Mouse (Mus musculus) heart, adult 11 months (tissue): ENCODE results near the gene Slc25a44.
"Not testable (repeated sequence)": the region's sequence is repeated elsewhere in the genome, so short reads cannot be mapped to it uniquely, and the experiment has no call there.

Experiments used
- DNase-seq: peaks from one replicate; pipeline ENCODE4 v3.0.0; 2022

Gene Slc25a44

GRCm38 (mm10) chr3:88410645-88411031 is 14.3 kb downstream of the Slc25a44 start:
- peak; percentile 93 for DNase-seq

GRCm38 (mm10) chr3:88409741-88410644 is 14.9 kb downstream of the Slc25a44 start, which contains the start of gene Pmf1:
Pmf1 (minus strand) TSS chr3:88410331.
- peak; percentile 100 for DNase-seq

DNA sequence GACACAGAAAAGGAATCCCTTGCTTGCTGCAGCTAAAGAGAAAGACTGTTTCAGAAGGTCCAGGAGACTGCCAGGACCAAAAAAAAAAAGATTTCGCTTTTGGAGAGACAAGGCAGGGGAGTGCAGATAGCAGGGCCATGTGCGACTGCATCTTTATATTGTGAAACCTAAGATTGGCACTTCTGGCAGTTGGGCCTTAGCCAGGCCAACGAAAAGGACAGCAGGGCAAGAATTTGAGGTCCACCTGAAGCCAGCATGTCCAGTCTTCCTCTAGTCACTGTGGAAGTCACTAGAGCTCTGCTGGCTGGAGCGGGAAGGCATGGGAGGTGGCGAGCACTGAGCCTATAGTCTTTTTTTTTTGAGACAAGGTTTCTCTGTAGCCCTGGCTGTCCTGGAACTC is 16.0 kb downstream of the Slc25a44 start:
- peak; percentile 91 for DNase-seq

- DNase-seq = peak; percentile 90
These were observed 17.4 kb downstream of the Slc25a44 start for GRCm38 (mm10) chr3:88407529-88407928.

DNA sequence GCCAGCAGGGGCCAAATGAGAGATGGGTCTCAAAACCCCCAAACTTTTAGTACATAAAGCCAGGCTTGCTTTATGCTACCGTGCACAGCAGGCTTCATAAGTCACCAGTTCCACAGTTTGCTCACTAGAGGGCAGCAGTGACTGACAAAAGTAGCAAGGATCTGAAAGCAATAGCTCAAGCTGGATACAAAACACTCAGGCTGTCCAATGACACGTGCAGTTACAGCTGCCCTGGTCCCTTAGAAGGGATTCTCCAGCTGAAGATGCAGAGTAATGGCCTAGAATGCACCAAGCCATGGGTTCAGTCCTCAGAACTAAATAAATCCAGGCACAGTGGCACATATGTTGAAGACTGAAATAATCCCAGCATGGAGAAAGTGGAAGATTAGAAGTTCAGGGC is 17.8 kb downstream of the Slc25a44 start:
- DNase-seq = peak; percentile 95

GRCm38 (mm10) chr3:88403522-88404230 is 21.3 kb downstream of the Slc25a44 start:
- DNase-seq = peak; percentile 64

- DNase-seq = peak; percentile 2
These were observed 26.3 kb downstream of the Slc25a44 start for GRCm38 (mm10) chr3:88398666-88399065.

DNA sequence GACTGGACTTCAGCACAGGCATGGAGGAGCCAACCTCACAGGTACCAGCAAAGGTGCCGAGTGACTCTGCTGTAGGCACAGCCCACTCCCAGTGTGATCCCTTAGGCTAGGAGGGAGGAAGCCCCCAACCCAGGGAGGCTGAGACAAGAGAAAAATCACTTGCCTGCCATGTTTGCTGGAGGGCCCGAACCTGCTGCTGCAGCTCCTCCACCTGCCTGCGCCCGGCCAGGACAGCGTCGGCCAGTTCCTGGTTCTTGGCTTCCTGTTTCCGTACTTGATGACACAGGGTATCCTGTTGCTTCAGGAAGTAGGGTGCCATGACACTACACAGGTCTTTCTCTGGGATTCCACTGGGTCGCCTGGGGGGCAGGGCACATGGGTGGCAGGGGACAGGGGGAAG is 29.2 kb downstream of the Slc25a44 start:
- DNase-seq = no peak

DNA sequence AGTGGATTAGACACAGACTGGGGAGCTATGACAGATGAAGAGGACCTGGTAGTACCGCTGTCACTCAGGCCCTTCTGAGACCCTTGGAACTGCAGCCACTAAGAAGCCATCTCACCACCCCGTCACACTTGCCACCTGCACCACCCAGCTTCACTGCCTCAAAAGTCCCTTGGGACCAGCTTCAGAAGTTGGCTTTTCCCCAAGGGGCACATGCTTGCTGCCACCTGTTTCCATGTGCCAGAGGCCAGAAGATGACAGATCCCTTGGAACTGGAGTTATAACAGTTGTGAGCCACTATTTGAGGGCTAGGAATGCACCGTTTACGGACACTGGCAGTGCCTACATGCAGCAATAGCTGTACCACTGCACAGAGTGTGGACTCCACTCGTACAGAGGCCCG is 29.7 kb downstream of the Slc25a44 start:
- peak; percentile 86 for DNase-seq

GRCm38 (mm10) chr3:88393776-88394375 is 31.1 kb downstream of the Slc25a44 start:
- no peak for DNase-seq

DNA sequence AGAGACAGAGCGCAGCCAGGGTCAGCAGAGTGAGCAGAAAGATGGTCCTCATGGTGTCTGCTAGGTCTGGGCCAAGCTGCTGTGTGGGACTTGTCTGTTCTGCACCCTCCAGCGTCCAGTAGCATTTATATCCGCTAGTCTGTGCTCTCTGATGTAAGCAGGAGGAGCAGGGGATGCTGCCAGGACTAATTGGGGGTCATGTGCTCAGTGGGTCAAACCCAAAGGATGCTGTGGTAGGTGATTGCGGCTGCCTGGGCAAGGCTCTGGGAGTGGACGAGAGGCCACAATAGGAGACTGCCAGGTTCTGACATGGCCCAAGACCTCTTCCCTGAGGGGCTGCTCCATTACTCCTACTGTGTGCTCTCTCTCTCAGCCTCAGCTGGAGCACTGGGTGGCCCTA is 40.6 kb downstream of the Slc25a44 start, which contains the start of gene Bglap:
Gene Bglap (minus strand): TSS at position 101 of the 400 bp plus-strand sequence.
- DNase-seq = no peak

GRCm38 (mm10) chr3:88382383-88382782 is 42.6 kb downstream of the Slc25a44 start:
- DNase-seq = not testable (repeated sequence)

GRCm38 (mm10) chr3:88381389-88382315 is 43.3 kb downstream of the Slc25a44 start:
- DNase-seq = not testable (repeated sequence)

GRCm38 (mm10) chr3:88378599-88378998 is 46.3 kb downstream of the Slc25a44 start, which contains the start of gene Bglap2:
Bglap2 (minus strand) TSS chr3:88378699.
- not testable (repeated sequence) for DNase-seq

DNA sequence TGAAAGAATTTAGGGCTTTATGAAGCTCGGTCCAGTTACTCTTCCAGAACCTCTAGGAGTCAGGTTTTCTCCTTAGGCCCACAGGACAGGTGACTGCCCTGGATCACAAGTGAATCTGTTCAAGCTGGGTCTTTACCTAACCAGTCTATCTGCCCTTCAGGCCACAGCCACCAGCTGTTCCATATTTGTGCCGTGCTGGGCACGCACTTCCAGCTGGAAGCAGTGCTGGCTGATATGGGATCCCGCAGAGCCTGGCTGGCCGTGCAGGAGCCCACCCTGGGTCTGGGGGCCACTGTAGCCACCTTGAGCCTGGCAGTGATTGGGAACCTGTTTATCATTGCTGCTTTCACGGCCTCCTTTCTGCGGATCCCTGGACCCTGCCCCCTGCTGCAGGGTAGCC is 48.3 kb downstream of the Slc25a44 start:
- not testable (repeated sequence) for DNase-seq

- DNase-seq = not testable (repeated sequence)
These were observed 49.0 kb downstream of the Slc25a44 start for GRCm38 (mm10) chr3:88375750-88376626.

DNA sequence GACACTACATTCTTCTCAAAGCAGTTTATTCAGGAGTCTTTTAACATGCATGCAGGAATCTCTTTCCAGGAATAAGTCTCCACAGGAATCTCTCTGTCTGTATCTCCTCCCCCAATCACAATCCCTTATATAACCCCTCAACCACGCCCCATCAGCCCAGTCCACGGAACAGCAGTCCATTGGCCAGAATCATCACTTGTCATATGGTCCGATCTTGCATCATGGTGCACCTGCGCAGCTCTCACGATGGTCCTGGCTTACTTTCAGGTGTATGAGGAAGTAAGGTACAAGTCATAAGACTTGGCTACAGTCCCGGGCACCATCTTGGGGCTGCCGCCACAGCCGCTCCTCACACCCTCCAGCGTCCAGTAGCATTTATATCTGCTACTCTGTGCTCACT is 52.3 kb downstream of the Slc25a44 start, which contains the start of gene Bglap3:
Gene Bglap3 (minus strand): TSS at position 101 of the 400 bp plus-strand sequence.
- DNase-seq = not testable (repeated sequence)

DNA sequence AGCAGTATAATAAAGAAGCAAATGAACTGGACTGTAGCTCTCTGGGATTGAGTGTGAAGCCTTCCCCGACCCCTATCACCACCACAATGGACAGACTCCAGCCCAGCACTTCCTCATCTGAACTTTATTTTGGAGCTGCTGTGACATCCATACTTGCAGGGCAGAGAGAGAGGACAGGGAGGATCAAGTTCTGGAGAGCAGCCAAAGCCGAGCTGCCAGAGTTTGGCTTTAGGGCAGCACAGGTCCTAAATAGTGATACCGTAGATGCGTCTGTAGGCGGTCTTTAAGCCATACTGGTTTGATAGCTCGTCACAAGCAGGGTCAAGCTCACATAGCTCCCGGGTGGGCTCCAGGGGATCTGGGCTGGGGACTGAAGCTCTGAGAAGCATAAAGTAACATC is 56.4 kb downstream of the Slc25a44 start:
- DNase-seq = not testable (repeated sequence)

- DNase-seq = not testable (repeated sequence)
These were observed 57.4 kb downstream of the Slc25a44 start for GRCm38 (mm10) chr3:88367517-88367916.

DNA sequence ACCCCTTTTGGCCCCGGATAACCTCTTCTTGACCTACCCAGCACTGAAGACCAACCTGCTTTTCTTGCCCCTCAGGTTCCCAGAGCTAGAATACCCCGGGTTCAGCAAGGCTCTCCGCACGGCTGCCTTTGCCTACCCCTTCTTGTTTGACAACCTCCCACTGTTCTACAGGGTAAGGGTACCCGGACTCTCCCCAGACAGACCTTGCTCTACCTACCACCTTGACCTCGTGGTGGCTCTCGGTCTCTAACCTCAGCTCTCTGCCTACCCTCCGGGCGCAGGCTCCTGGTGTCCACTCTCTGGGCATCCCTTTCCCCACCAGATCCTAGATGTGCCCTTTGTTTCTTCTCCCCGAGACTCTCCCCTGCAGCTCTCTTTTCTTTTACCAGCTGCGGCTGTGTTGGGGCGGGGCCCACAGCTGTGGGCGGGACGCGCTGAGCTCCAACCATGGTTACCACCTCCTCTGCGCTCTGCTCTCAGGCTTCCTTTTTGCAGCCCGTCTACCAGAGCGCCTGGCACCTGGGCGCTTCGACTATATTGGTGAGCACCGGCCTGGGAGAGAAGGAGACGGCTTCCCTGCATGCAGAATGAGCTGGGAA is 58.0 kb downstream of the Slc25a44 start:
- DNase-seq = peak; percentile 92
